Mouse (Mus musculus): ENCODE measurements around the gene Nudt9.

The Nudt9 gene

DNA sequence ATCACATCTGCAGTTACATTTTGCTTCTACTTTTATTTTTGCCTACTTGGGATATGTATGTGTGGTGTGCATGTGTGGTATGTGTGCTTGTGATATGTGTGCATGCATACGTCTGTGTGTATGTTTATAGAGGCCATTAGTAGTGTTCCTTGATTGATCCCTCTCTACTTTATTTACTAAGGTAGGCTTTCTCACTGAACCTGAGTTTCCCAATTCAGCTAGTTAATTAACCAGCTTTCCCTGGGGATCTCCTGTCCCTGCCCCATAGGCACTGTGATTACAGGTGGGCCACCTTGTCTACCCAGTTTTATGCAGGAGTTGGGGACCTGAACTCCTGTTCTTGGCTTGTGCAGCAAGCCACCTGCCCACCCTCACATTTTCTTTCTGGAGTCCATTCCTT lies 9.4 kb upstream of the Nudt9 start:
- no peak for DNase-seq

DNA sequence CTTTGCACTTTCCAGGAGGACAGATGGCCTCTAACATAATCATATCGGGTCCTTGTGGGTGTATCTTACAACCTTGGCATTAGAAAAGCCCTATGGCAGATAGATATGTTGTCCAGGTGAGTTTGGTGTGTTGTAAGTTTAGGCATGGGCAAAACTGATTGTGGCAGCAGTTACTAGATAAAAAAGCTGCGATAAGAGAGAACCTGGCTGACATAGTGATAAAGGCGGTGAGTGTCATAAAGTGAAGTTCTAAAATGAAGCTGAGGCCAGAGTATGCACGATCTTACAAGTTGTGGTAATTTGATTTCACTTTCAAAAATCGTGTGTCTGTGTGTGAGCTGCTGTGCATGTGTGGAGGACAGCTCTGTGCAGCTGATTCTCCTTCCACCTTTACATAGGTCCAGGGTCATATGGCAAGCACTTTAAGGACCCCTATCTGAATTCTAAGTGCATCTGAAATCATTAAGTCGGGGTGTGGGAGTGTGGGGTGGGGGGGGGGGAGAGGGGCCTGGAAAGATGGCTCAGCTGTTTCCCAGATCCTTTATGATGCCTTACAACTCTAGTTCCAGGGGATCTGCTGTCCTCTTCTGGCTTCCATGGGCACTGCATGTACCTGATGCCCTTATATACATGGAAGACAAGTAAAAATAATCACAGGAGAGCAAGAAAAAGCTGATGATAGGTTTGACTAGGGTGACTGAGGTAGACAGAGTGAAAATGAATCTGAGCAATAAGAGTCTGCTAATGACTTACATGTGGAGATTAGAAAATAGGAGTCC lies 6.8 kb upstream of the Nudt9 start:
- peak; percentile 66 to 67 for DNase-seq

DNA sequence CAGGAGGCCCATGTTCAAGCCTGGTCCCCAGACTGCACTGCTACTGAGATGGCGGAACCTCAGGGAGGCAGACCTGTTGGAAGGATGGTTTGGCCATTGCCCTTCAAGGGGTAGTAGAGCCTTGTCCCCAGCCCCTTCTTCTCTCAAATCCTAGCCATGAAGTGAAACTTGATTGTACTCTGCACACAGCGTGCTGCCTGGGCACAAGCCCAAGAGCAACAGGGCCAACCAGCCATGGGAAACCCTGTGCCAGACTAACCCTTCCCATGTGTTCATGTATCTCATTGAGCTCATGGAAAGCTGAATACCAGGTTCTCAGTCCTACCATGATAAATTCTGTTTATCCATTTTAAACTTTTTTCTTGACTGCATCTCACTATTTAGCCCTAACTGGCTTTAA lies 3.2 kb upstream of the Nudt9 start:
- peak; percentile 39 to 57 for DNase-seq

GRCm38 (mm10) chr5:104043704-104044103 lies 2.4 kb upstream of the Nudt9 start:
- DNase-seq: no peak

- peak in 1 of 2 experiments; percentile 12 for DNase-seq
Measured at GRCm38 (mm10) chr5:104047200-104048105, 1.3 kb downstream of the Nudt9 start.

DNA sequence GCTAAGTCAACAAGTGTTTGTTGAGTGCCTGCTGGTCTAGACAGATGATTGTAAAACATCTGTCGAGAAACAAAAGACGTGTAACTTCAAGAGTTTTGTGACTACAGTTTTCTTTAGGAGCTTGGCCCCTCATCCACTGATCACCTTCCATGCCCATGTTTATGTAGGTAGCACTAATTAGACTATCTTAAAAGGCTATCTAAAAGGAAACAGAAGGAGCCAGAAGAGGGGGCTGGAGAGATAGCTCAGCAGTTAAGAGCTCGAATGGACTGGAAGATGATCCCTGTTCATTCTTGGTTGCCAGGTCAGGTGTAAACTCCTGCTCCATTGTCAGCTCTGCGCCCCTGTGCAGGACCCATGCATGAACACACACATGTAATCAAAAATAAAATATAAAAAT lies 2.0 kb downstream of the Nudt9 start:
- no peak for DNase-seq

DNA sequence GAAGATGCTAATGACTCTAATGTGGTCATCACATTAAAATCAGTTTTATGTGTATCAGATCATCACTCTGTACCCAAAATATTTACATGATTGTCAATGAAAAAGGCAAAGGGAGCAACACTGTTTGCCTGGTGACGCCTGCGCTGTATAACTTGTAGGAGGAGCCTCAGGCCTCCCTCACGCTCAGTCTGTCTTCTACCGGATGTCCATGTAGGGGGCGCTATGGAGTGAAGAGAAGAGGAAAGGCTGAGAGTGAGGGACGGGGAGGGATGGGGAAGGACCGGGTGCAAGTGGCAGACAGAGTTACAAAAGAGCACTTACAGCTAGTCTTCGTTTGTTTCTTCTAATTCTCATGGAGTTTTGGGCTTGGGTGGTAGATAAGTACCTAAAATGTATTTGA lies 6.8 kb downstream of the Nudt9 start:
- peak; percentile 42 to 46 for DNase-seq

- no peak for DNase-seq
Measured at GRCm38 (mm10) chr5:104054938-104055337, 8.8 kb downstream of the Nudt9 start.

DNA sequence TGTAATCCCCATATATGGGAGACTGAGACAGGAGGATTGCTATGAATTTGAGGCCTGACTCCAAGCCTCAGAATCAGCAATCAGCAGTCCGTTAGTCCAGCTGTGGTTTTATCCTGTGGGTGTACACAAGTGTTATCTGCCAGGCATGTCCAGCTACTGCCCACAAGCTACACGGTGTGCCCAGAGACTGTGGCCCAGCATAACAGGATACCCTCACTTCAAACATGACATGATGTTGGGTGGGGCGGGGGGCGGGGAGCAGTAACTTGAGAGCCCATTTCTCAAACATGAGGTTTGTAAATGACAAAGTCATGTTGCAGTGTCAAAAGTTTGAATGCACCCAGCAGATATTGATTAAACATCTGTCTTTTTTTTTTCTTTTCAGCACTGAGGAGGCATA lies 9.7 kb downstream of the Nudt9 start:
- no peak for DNase-seq

DNA sequence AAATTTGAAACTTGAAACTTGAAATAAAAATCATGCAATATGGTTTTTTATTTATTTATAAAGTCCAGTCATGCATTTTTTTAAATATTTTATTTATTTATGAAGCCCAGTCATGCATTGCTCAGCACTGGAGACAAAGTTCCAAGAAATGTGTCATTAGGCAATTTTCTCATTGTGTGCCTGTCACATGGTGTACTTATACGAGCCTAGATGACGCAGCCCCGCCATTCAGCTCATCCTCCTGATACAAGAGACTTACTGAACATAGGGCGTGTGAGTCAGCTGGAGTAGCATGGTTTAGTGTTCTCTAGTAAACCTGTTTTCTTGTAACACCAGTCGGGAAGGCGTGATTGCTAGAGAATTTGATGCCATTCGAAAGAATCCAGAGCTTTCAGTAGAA lies 10.2 kb downstream of the Nudt9 start:
- DNase-seq: no peak

DNA sequence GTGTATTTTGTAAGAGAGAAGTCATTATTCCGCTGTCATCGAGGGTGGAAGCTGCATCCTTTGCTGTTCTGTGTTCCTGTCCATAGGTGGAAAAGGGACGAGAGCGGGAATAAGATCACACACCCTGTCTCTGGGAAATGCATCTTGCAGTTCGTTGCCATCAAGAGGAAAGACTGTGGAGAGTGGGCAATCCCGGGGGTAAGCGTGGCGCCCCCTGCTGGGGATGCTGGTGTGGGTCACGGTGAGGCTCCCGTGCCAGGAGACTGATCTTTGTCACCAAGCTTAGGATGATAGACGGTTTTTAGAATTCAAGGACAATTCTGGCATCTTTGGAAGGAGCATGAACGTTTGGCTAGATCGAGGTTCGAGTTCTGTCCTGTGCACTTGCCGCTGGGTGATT lies 11.9 kb downstream of the Nudt9 start:
- DNase-seq: peak; percentile 56 to 58

DNA sequence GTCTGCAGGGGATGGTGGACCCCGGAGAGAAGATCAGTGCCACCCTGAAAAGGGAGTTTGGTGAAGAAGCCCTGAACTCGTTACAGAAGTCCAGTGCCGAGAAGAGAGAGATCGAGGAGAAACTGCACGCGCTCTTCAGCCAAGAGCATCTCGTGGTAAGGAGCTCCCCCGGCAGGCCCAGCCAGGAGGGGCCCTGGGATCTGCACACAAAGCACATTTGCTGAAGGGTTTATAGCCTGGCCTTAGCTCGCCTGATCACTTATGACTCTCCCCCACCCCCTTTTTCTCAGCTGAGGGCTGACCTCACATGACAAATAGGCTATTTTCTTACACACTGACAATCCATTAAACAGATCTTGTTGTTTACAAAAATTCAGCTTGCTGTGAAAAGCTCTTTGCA lies 13.5 kb downstream of the Nudt9 start:
- DNase-seq: no peak

DNA sequence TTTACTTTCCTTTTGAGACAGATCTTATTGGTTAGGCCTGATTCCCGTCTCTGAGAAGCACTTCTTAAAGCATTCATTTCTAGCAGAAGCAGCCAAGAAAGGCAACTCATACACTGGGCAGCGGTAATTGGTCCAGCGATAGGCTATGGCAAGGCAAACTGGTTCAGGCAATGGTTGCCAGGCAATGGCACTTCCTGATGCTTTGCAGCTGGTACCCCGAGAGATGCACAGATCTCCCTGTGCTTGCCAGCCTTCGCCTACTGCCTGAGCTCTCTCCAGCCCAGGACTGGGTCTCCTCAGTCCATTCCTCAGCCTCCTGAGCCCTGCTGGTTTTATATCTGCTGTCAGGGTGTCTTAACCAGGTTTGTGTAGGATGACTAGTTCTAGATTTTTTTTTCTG lies 14.3 kb downstream of the Nudt9 start:
- DNase-seq: no peak

GRCm38 (mm10) chr5:104061936-104062772 lies 16.0 kb downstream of the Nudt9 start:
- DNase-seq: peak in 1 of 2 experiments; percentile 22

DNA sequence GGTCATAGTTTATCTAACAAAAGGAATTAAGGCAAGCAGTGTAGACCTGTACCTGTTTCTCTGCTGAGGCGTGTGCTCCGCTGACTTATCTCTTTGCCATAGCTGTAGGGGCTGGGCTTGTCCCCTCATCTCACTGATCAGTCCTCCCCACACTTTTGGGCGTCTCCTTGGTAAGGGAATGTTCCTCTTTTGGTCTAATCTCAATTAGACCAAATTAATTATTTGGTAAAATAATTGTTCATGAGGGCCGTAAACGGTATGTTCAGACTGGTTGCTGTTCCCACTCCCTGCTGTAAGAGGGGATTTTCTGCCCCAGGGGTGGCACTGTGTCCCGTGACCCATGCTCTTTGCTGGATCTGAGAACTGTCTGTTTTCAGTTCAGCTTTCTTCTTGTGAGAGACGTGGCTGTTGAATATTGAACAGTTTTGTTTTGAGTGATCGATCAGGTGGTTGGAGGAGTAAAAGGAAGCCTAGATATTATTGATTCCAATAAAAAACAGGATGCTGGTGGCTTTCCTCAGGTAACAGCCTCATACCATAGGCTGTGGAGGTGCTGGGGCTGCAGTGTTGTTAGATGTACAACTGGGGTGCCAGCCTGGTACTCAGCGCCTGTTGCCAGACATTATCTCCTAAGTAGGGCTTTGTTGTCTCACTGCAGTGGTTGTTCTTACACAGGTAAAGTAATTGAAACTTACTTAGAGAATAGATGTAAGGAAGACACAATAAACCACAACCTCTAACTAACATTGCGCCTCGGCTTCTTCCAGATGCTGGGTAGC lies 16.9 kb downstream of the Nudt9 start:
- no peak for DNase-seq

- DNase-seq: peak; percentile 34 to 40
Measured at GRCm38 (mm10) chr5:104068751-104069150, 22.6 kb downstream of the Nudt9 start.

GRCm38 (mm10) chr5:104071048-104071447 lies 24.9 kb downstream of the Nudt9 start:
- no peak for DNase-seq

DNA sequence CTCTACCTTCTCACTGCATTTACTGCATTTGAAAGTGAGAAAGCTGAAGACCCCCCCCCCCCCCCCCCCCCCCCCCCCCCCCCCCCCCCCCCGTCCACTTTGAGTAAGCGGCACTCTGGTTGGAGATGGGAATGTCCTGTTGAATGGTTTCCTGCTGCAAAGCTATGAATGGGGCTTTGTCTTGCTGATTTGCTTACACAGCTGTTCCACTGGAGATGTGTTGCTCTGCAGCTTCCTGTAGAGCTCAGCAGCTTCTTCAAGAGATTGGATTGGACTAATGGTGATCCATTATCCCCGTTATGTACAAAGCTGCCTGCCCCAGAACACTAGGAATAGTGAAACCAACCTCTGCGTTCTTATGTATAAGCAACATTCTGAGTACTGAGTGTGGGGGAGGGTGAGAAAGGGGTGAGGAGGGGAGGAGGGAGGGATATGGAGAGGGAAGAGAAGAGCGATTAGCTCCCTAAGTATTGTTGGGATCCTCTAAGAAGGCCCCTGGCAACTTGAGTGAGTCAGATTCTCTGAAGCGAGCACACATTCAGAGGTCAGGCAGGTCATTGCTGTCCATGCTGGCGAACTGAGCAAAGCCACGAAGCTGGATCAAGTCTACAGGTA lies 26.3 kb downstream of the Nudt9 start:
- no peak for DNase-seq

DNA sequence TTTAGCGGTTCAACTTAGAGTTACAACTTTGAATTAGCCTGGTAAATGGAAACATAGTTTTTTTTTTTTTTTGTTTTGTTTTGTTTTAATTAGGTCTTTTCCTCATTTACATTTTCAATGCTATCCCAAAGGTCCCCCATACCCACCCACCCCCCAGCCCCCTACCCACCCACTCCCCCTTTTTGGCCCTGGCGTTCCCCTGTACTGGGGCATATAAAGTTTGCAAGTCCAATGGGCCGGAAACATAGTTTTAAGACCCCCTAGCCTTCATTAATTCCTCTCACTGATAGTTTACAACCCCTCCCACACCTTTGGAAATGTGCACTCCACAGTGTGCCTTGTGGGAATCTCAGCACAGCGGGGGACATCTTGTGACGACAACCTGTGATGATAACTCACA lies 27.5 kb downstream of the Nudt9 start:
- DNase-seq: peak in 1 of 2 experiments; percentile 23

- peak; percentile 89 to 91 for DNase-seq
Measured at GRCm38 (mm10) chr5:104074388-104074787, 28.3 kb downstream of the Nudt9 start.

DNA sequence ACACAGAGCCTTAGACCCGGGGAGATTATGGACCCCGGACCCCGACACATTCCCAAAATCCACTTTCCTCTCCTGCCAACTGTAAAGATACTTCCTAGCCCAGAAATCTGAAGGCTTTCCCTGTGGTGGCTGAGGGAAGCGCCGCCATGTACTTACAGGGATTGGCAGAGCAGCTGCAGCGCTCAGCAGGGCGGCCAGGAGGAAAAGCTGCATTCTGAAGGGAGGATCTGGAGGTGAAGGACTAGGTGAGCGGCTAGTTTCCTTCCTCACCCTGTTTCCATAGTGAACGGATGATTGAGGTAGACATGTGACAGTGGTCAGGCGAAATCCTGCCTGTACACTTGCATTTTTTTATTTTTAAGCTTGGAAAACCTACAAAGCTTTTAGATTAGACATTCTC lies 30.3 kb downstream of the Nudt9 start:
- DNase-seq: peak; percentile 65 to 74

DNA sequence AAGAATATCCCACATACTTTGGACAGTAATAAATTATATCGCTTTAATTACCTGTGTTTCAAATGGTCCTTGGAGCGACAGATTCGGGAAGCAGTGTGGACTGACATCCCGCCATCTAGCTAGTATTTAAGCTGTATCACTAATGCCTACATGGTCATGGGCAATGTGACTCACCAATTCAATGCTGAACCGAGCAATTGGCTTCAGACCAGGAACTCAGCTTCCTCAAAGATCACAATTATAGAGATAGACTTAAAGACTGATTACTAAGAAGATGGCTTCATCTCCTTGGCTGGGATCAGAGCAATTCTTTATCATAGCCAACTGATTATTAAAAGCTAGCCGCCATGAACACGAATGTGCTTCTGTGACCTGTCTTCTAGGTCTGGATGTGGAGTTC lies 31.4 kb downstream of the Nudt9 start, which contains the start of gene Gm17660:
Gm17660 (minus strand) TSS at position 101 of the 400 bp plus-strand sequence.
- no peak for DNase-seq
